Mouse (Mus musculus) megakaryocyte, embryonic 14.5 days (primary cell): ENCODE data around the gene Rnf213. TPM values are rescaled to one million over a fixed set of nuclear protein-coding genes. Genes with fewer than 3 reads are reported as not detected.

Experiments
- H3K27me3 ChIP-seq: replicated peaks from 2 replicates; pipeline ENCODE3; 2012; ENCODE audit warnings: inconsistent platforms
- H3K36me3 ChIP-seq: replicated peaks from 2 replicates; pipeline ENCODE3; 2012; ENCODE audit warnings: low read length, inconsistent platforms, mixed read lengths
- H3K4me1 ChIP-seq: 2 replicates; pipeline ENCODE4 v1.6.1; 2012; ENCODE audit warnings: inconsistent platforms
- H3K4me3 ChIP-seq: replicated peaks from 2 replicates; pipeline ENCODE3; 2012; ENCODE audit warnings: moderate library complexity, mild to moderate bottlenecking, inconsistent platforms
- H3K9me3 ChIP-seq: 2 replicates; pipeline ENCODE4 v1.6.1; 2012; ENCODE audit warnings: inconsistent platforms
- FLI1 ChIP-seq: IDR thresholded peaks from 2 replicates; pipeline ENCODE4 v1.6.1; 2012; ENCODE audit warnings: low read length, inconsistent platforms, mixed read lengths
- GATA1 ChIP-seq: IDR thresholded peaks from 3 replicates; pipeline ENCODE4 v1.6.1; 2012; ENCODE audit warnings: mixed read lengths, low read length, inconsistent platforms, borderline replicate concordance
- polyA plus RNA-seq: library from polyadenylated mRNA; stranded (reverse); fragments of >175 nt; gene quantifications from 2 replicates; pipeline ENCODE4 v1.2.3, GENCODE M21; 2012; ENCODE audit warnings: low replicate concordance; ENCODE audit not compliant: insufficient read depth

The Rnf213 gene
- polyA plus RNA-seq, 1 experiment: 1.2 TPM

- H3K4me3 ChIP-seq: no peak overlapping the region
- peaks cover 12% of the 10 kb centered on the region for H3K4me1 ChIP-seq
- H3K36me3 ChIP-seq: no peaks in the 10 kb centered on the region
- peaks cover 78% of the 10 kb centered on the region for H3K27me3 ChIP-seq
- H3K9me3 ChIP-seq: peaks cover 10% of the 10 kb centered on the region; the same call in 1 of the 2 replicates
- TF ChIP-seq GATA1 (no peak), FLI1 (no peak)
Measured at GRCm38 (mm10) chr11:119521920-119522710, 129.2 kb downstream of the Rnf213 start.

GRCm38 (mm10) chr11:119522779-119523178 is 129.9 kb downstream of the Rnf213 start:
- no peak overlapping the region for H3K4me3 ChIP-seq
- H3K9me3 ChIP-seq: peaks cover 10% of the 10 kb centered on the region; the same call in 1 of the 2 replicates
- peaks cover 19% of the 10 kb centered on the region for H3K4me1 ChIP-seq
- no peak for TF ChIP-seq FLI1
- no peak for TF ChIP-seq GATA1
- H3K36me3 ChIP-seq: no peaks in the 10 kb centered on the region
- peaks cover 76% of the 10 kb centered on the region for H3K27me3 ChIP-seq

- no peak overlapping the region for H3K4me3 ChIP-seq
- peaks cover 76% of the 10 kb centered on the region for H3K27me3 ChIP-seq
- H3K36me3 ChIP-seq: no peaks in the 10 kb centered on the region
- H3K4me1 ChIP-seq: peaks cover 25% of the 10 kb centered on the region
- H3K9me3 ChIP-seq: peaks cover 10% of the 10 kb centered on the region; the same call in 1 of the 2 replicates
- TF ChIP-seq GATA1 (no peak), FLI1 (no peak)
Measured at GRCm38 (mm10) chr11:119523392-119523791, 130.5 kb downstream of the Rnf213 start.

GRCm38 (mm10) chr11:119524545-119524949 is 131.6 kb downstream of the Rnf213 start:
- Histone ChIP-seq H3K4me3 (peak overlapping the region; percentile 89), H3K9me3 (peaks cover 10% of the 10 kb centered on the region; the same call in 1 of the 2 replicates)

GRCm38 (mm10) chr11:119526068-119526966 is 133.4 kb downstream of the Rnf213 start:
- peaks cover 10% of the 10 kb centered on the region; the same call in 1 of the 2 replicates for H3K9me3 ChIP-seq
- peaks cover 67% of the 10 kb centered on the region for H3K27me3 ChIP-seq
- H3K4me3 ChIP-seq: no peak overlapping the region
- no peak for TF ChIP-seq GATA1
- TF ChIP-seq FLI1: no peak
- H3K4me1 ChIP-seq: peaks cover 35% of the 10 kb centered on the region
- no peaks in the 10 kb centered on the region for H3K36me3 ChIP-seq

More at GRCm38 (mm10) chr11:119524545-119524949, 131.6 kb downstream of the Rnf213 start:
- H3K36me3 ChIP-seq: no peaks in the 10 kb centered on the region
- H3K27me3 ChIP-seq: peaks cover 75% of the 10 kb centered on the region
- TF ChIP-seq FLI1 (no peak), GATA1 (no peak)
- H3K4me1 ChIP-seq: peaks cover 35% of the 10 kb centered on the region

- Histone ChIP-seq H3K4me1 (peaks cover 29% of the 10 kb centered on the region), H3K9me3 (0 out of 2 replicates have a peak, but pooled peaks cover under 1% of the 10 kb centered on the region), H3K4me3 (no peak overlapping the region), H3K27me3 (peaks cover 66% of the 10 kb centered on the region), H3K36me3 (no peaks in the 10 kb centered on the region)
- TF ChIP-seq GATA1 (no peak), FLI1 (no peak)
Measured at GRCm38 (mm10) chr11:119528930-119529329, 136.0 kb downstream of the Rnf213 start.

GRCm38 (mm10) chr11:119532460-119532859 is 139.6 kb downstream of the Rnf213 start:
- no peaks in the 10 kb centered on the region for H3K9me3 ChIP-seq
- no peak overlapping the region for H3K4me3 ChIP-seq
- peaks cover 20% of the 10 kb centered on the region for H3K4me1 ChIP-seq
- peaks cover 82% of the 10 kb centered on the region for H3K27me3 ChIP-seq
- TF ChIP-seq FLI1: no peak
- no peak for TF ChIP-seq GATA1
- no peaks in the 10 kb centered on the region for H3K36me3 ChIP-seq

GRCm38 (mm10) chr11:119533745-119534144 is 140.8 kb downstream of the Rnf213 start:
- H3K4me1 ChIP-seq: peaks cover 7% of the 10 kb centered on the region
- no peak overlapping the region for H3K4me3 ChIP-seq
- no peaks in the 10 kb centered on the region for H3K9me3 ChIP-seq
- H3K27me3 ChIP-seq: peaks cover 81% of the 10 kb centered on the region
- H3K36me3 ChIP-seq: no peaks in the 10 kb centered on the region
- TF ChIP-seq FLI1: no peak
- TF ChIP-seq GATA1: no peak

Other genes with a start within 250 kb of the Rnf213 start
- 0.85 TPM in 1 of 2 replicates, not detected in the other for gene Tbc1d16, start 164.6 kb upstream of the Rnf213 start, polyA plus RNA-seq
- gene Ccdc40, start 164.5 kb upstream of the Rnf213 start, polyA plus RNA-seq: 1.7 and 4.3 TPM in 2 replicates
- 44.2 and 58.6 TPM in 2 replicates for gene Gaa, start 125.2 kb upstream of the Rnf213 start, polyA plus RNA-seq
- 41.8 and 111 TPM in 2 replicates for gene Eif4a3, start 93.0 kb upstream of the Rnf213 start, polyA plus RNA-seq
- not detected in 2 replicates for gene Card14, start 85.3 kb upstream of the Rnf213 start, polyA plus RNA-seq
- gene Sgsh, start 37.6 kb upstream of the Rnf213 start, polyA plus RNA-seq: 3.4 TPM in 1 of 2 replicates, not detected in the other
- gene Slc26a11, start 37.5 kb upstream of the Rnf213 start, polyA plus RNA-seq: 1.5 and 2.0 TPM in 2 replicates
- 8.7 and 10.0 TPM in 2 replicates for gene Endov, start 98.2 kb downstream of the Rnf213 start, polyA plus RNA-seq
- 0.62 TPM in 1 of 2 replicates, not detected in the other for gene Nptx1, start 154.7 kb downstream of the Rnf213 start, polyA plus RNA-seq
- 5.4 and 20.2 TPM in 2 replicates for gene Rptor, start 209.8 kb downstream of the Rnf213 start, polyA plus RNA-seq